Mouse (Mus musculus) liver, embryonic 14.5 days (tissue): Measurements from ENCODE around the gene Zbtb5. TPM values are rescaled to one million over a fixed set of nuclear protein-coding genes. Genes with fewer than 3 reads are reported as not detected.
"Not testable (repeated sequence)": the region's sequence is repeated elsewhere in the genome, so short reads cannot be mapped to it uniquely, and the experiment has no call there.

Experiments
- ATAC-seq: fragments of 200-750 bp; cut with Nextera tagmentation; 2 replicates; pipeline ENCODE4 v1.8.0; 2017; ENCODE audit warnings: moderate number of reproducible peaks, mild to moderate bottlenecking, moderate library complexity; ENCODE audit not compliant: insufficient read depth
- DNase-seq, 3 experiments: peaks; one replicate each; pipeline ENCODE4 v3.0.0-alpha.2; 2012 to 2013; ENCODE audit warnings: low read depth in 3 of 3, low spot score in 3 of 3
- H3K27ac ChIP-seq: fragments of 300-500 bp; sonication (generic); 2 replicates; pipeline ENCODE4 v1.5.1; 2014; ENCODE audit warnings: moderate library complexity, mild to moderate bottlenecking, control low read depth, inconsistent platforms
- H3K27me3 ChIP-seq: fragments of 300-500 bp; sonication (generic); 2 replicates; pipeline ENCODE4 v1.6.1; 2014; ENCODE audit warnings: mild to moderate bottlenecking, low read length, moderate library complexity; ENCODE audit not compliant: control insufficient read depth, insufficient read depth
- H3K36me3 ChIP-seq: fragments of 300-500 bp; sonication (generic); replicated peaks from 2 replicates; pipeline ENCODE4 v1.6.1; 2014; ENCODE audit warnings: low read depth; ENCODE audit not compliant: control insufficient read depth, insufficient read depth
- H3K4me1 ChIP-seq, 2 experiments: fragments of 200-500 bp in 1 of 2; fragments of 300-500 bp in 1 of 2; sonication (generic) in 1 of 2; replicated peaks; 2 replicates each; pipeline ENCODE4 v1.6.1; 2012 to 2014; ENCODE audit warnings: antibody characterized with exemption in 1 of 2, inconsistent platforms in 1 of 2, low read length in 1 of 2; ENCODE audit not compliant: control insufficient read depth in 2 of 2, insufficient read depth in 2 of 2
- H3K4me2 ChIP-seq: fragments of 300-500 bp; sonication (generic); 2 replicates; pipeline ENCODE4 v1.6.1; 2014; ENCODE audit warnings: low read depth, mild to moderate bottlenecking, control low read depth, moderate library complexity
- H3K4me3 ChIP-seq, 2 experiments: fragments of 200-500 bp in 1 of 2; fragments of 300-500 bp in 1 of 2; sonication (generic) in 1 of 2; 2 replicates each; pipeline ENCODE4 v1.5.1; 2012 to 2014; ENCODE audit warnings: low read depth in 2 of 2, low read length in 2 of 2, mild to moderate bottlenecking in 2 of 2, control low read depth in 1 of 2, inconsistent platforms in 1 of 2, moderate library complexity in 1 of 2; ENCODE audit not compliant: insufficient read depth in 1 of 2
- H3K9ac ChIP-seq: fragments of 300-500 bp; sonication (generic); replicated peaks from 2 replicates; pipeline ENCODE4 v1.6.1; 2014; ENCODE audit warnings: mild to moderate bottlenecking, control low read depth, moderate library complexity
- H3K9me3 ChIP-seq: fragments of 300-500 bp; sonication (generic); 2 replicates; pipeline ENCODE4 v1.6.1; 2016; ENCODE audit warnings: low read length, mixed read lengths; ENCODE audit not compliant: control insufficient read depth
- CTCF ChIP-seq: IDR thresholded peaks from 2 replicates; pipeline ENCODE4 v1.5.1; 2016; ENCODE audit warnings: antibody characterized with exemption, low read depth, control low read depth
- EP300 ChIP-seq: IDR thresholded peaks from 2 replicates; pipeline ENCODE4 v1.6.1; 2016; ENCODE audit warnings: antibody characterized with exemption, low read depth
- WGBS: fragments of 180-500 bp; shearing (Covaris S2); extraction: QIAGEN DNeasy Blood & Tissue Kit; methylation state at CpG from one replicate; pipeline ENCODE4 v1.1.7; 2014; ENCODE audit not compliant: insufficient replicate concordance; 5-methylcytosine and 5-hydroxymethylcytosine counted together
- polyA plus RNA-seq, 2 experiments: library from polyadenylated mRNA; depleted of rRNA in 1 of 2; stranded (reverse) in 1 of 2; unstranded in 1 of 2; fragments of >200 nt; fragmentation: Nextera tagmentation in 1 of 2; extraction: Ambion mirVana in 1 of 2; gene quantifications; 2 replicates each; pipeline versions ENCODE4 v1.2.1 to v1.2.3; 2012 to 2014

The Zbtb5 gene
- polyA plus RNA-seq, 2 experiments, result 3.5 to 4.5 TPM

DNA sequence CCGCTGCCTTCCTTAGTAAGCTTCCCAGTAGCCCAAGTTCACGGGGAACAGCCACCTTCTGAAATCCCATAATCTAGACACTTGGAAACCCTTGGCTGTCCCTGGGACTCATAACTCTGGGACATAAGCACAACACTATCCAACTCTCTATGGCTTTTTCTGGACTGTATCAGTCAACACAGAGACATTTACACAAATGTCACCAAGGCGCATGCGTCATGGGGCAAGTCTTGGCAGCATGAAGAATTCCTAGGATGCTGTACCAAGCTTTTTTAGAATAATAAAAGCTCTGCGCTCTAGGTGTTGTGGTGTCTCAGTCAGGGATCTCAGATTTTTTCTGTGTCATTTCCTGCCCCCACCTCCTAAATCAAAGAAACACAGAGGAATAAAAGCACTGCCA, 34.5 kb upstream of the Zbtb5 start:
- H3K4me1 ChIP-seq, result no peaks in the 10 kb centered on the region
- H3K36me3 ChIP-seq, result no peaks in the 10 kb centered on the region
- no peaks in the 10 kb centered on the region for H3K9me3 ChIP-seq
- H3K27ac ChIP-seq, result no peak overlapping the region
- H3K4me3 ChIP-seq, result no peak overlapping the region
- H3K9ac ChIP-seq, result no peak overlapping the region
- H3K4me2 ChIP-seq, result no peak overlapping the region
- no peaks in the 10 kb centered on the region for H3K27me3 ChIP-seq
- no peak for ATAC-seq
- no peak for TF ChIP-seq CTCF
- no peak for TF ChIP-seq EP300
- WGBS, result 89% methylated on average over 5 of the region's 5 CpGs
- no peak for DNase-seq

GRCm38 (mm10) chr4:45040795-45041194, 28.6 kb upstream of the Zbtb5 start:
- no peak overlapping the region for H3K9ac ChIP-seq
- H3K36me3 ChIP-seq, result no peaks in the 10 kb centered on the region
- no peaks in the 10 kb centered on the region for H3K27me3 ChIP-seq
- 66% methylated on average over 7 of the region's 7 CpGs for WGBS
- H3K27ac ChIP-seq, result no peak overlapping the region
- no peak overlapping the region for H3K4me3 ChIP-seq
- DNase-seq, result no peak
- H3K4me2 ChIP-seq, result no peak overlapping the region
- no peak for ATAC-seq
- TF ChIP-seq EP300 (no peak), CTCF (no peak)
- no peaks in the 10 kb centered on the region for H3K4me1 ChIP-seq
- no peaks in the 10 kb centered on the region for H3K9me3 ChIP-seq

GRCm38 (mm10) chr4:45039546-45039945, 27.3 kb upstream of the Zbtb5 start:
- not testable (repeated sequence) for H3K9me3 ChIP-seq, ATAC-seq, H3K4me2 ChIP-seq, H3K36me3 ChIP-seq, H3K27me3 ChIP-seq, H3K4me1 ChIP-seq, H3K9ac ChIP-seq, DNase-seq, H3K4me3 ChIP-seq, H3K27ac ChIP-seq
- 83% methylated on average over 7 of the region's 7 CpGs for WGBS

- not testable (repeated sequence) for ATAC-seq, H3K4me3 ChIP-seq, H3K27ac ChIP-seq, H3K9ac ChIP-seq, H3K36me3 ChIP-seq, H3K4me1 ChIP-seq, DNase-seq, H3K9me3 ChIP-seq, H3K4me2 ChIP-seq, H3K27me3 ChIP-seq
- 35% methylated on average over 8 of the region's 8 CpGs for WGBS
- peak; percentile 41 for TF ChIP-seq CTCF
Observed at GRCm38 (mm10) chr4:45038879-45039278, 26.7 kb upstream of the Zbtb5 start.

- TF ChIP-seq CTCF, result no peak
- no peak for TF ChIP-seq EP300
- DNase-seq (no peak), ATAC-seq (no peak)
- no peaks in the 10 kb centered on the region for H3K27me3 ChIP-seq
- H3K36me3 ChIP-seq, result no peaks in the 10 kb centered on the region
- no peak overlapping the region for H3K4me2 ChIP-seq
- no peaks in the 10 kb centered on the region for H3K4me1 ChIP-seq
- H3K4me3 ChIP-seq, result no peak overlapping the region
- H3K9ac ChIP-seq, result no peak overlapping the region
- WGBS, result 78% methylated on average over 13 of the region's 13 CpGs
- no peak overlapping the region for H3K27ac ChIP-seq
- no peaks in the 10 kb centered on the region for H3K9me3 ChIP-seq
Observed at GRCm38 (mm10) chr4:45037455-45038410, 25.5 kb upstream of the Zbtb5 start.
